Mouse (Mus musculus) natural killer cell, adult 2 months (primary cell): Measurements from ENCODE around the gene Adgra1.

Experiments used
- DNase-seq, 2 experiments: peaks; one replicate each; pipeline ENCODE4 v3.0.0; 2022; ENCODE audit warnings: low spot score in 2 of 2

Gene Adgra1

DNA sequence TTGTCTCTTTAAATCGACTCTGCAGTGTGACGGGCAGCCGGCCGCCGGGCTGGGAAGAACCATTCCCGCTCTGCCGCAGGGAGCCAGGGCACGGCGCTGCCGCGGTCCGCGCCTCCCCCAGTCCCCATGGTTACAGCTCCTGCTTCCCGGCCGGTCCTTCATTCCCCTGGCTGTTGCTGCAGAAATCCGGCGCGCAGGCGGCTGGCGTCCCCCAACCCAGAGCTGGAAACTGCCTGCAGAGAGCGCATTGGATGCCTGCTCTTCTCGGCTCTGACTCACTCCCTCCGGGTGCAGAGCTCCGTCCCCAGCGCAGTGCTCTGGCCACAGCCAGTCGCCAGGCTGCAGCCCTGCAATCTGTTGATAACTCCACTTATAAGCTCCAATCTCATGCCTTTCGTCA, at the start of gene Adgra1:
Gene Adgra1 (plus strand): TSS at position 139 of the 400 bp plus-strand sequence.
- no peak for DNase-seq

DNA sequence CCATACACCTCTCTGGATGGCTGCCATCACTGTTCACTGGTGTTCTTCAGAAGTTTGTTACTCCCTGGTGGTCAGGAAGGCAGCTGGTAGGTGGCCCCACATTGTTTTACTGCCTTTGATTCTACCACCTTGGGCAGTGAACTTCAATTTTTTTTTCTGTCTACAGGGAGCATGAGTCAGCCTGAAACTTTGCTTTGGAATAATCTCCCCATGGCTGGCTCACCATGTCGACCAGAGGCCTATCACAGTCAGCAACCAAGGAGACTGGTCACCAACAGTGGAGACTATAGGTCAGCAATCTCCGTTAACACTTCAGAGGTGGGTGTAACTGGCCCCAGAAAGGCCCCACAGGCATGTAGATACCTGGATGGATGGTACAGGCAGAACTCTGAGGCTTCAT, 46.6 kb upstream of the Adgra1 start:
- DNase-seq = no peak

DNA sequence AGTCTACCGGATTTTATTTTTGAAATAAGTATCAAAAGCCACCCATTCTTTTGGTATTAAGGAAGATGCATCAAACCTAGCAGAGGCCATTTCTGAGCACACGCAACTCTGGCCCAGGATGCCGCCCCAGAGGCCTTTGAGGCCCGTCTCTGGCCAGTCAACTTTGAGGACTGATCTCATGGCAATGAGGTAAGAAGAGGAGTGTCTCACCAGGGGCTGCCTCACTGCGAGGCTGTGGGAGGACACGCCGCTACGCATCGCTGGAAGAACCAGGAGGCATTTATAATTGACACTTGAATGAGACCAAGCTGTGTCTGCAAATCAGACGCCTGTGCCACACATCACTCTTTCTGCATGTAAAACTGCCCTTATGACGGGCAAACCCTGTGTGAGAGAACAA, 45.0 kb upstream of the Adgra1 start:
- DNase-seq = no peak

DNA sequence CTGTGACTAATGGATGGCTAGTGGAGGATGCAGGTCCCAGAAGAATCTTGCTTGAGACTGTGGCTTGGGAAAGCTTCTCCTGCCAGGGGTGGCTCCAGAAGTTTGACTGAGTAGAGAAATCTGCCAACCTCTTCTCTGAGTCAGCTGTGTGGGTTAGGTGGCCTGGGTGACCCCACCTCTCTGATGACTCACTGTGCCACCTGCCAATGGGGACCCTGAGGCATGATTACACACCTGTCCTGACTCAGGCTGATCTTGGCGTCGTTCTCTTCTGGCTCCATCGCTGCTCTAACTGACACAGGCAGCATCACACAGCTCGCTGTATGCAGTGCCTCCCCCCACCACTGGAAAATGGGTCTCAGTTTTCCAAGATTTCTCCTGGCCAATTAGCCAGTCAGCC, 44.3 kb upstream of the Adgra1 start:
- no peak for DNase-seq

DNA sequence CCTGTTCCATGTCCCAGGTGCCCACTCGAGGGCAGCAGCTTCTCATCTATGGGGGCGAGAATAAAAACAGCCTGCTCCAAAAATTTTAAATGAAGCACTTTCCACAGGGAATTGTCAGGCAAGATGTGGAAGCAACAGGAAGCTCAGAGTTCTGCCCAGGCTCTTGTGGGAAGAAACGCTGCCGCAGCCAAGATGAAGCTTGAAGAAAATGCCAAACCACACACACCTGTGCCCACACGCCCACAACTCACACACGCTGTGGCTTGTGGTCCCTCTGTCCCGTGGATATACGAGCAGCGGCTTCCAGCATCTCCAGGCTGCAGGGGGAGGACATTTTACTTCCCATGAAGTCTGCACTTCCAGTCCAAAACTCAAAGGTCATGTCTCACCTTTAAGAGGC, 42.4 kb upstream of the Adgra1 start:
- no peak for DNase-seq

DNA sequence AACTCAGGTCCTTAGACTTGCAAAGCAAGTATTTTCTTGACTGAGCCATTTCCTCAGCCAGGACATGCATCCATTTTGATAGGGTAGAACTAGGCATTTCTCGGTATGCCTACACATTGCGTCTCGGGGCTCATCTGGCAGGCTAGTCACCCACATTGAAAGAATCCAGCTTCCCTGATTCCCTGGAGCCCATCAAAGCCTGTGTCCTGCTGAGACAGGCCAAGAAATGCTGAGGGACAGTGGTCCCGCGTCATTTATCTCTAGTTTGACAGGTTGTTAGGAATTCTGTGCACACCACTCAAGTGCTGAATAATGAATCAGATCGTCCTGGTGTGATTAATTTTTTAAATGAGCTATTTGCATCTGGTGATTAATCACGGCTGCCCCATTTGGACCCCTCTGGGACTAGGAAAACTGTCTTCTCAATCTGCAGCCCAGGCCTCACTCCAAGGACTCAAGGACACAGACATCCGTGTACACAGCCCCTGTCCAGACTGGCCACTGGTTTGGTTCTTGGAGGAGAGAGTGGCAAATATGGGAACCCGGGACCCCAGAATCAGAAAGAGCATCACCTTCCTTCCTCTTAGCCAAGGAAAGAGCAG, 38.9 kb upstream of the Adgra1 start:
- no peak for DNase-seq

DNA sequence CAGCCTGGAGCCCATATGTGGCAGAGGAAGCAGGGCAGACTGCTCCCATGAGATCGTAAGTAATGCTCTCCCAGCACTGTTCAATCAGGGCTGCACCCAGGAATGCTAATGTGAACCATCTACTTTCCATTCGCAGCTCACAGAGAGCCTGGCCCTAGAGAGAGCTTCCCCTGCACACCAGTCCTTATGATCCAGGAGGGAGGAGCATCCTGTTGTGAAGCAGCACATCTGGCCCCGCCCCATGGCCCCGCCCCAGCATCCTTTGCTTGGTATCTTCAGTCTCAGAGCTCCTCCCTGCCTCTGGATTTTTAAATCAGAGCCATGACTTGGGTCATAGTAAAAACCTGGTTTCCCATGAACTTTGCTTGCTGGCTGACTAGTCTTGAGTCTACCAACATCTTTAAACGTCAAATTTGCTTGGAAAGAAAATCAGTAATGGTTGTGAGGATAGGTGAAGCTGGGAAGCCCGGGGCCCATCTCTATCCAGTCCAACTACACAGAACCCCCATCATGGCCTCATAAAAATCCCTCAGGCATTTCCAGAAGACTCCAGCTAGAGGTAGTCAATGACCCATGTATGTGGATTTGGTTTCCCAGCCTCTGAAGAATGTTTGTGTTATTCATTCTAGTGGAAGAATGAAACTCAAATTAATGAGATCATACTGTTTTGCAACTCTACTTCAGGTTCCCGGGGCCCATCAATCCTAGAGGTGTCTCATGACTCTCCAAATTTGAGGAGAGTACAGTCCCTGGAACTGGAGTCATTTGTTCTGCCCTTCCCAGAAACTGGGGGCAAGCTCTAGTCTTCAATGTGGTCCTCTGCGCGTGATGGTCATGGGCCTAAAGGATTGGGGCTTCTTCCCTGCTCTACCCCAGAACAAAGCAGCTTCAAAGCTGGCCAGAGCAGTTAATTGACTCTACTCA, 36.5 kb upstream of the Adgra1 start:
- DNase-seq = no peak

DNA sequence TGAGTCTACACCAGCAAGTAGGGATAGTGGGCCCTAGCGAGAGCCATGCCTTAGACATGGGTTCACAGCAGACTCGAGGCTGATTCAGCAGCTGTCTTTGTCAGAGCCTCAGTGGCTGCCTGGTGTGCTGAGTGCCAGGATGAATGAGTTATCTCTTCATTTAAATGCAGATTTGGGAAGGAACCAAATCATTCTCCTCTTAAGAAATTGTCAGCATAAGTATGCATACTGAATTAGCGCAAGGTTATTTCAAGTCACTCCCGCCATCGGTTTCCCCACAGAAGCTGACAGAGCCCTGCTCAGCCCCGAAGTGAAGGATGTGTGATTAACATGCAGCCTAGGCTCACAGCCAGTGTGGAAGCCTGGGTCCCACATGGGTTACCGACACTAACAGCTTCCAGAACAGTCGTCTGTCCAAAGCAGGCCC, 27.8 kb upstream of the Adgra1 start:
- no peak for DNase-seq

DNA sequence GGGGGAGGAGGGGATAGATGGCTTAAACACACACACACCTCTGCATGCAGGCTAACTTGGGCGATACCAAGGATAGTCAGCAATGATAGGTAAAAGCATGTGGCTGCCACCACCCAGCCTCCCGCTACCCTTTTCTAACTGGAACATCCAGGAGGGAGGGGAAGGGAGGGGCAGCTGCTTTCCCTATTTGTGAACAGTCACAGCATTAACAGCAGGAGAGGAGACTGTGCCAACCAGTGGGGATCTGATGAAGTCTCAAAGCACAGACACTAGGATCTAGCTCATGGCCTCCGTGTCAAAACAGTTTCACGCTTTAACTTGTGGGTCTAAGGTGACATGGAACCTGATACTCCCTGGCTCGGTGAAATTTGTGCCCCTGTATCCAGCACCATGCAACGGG, 23.9 kb upstream of the Adgra1 start:
- no peak for DNase-seq

DNA sequence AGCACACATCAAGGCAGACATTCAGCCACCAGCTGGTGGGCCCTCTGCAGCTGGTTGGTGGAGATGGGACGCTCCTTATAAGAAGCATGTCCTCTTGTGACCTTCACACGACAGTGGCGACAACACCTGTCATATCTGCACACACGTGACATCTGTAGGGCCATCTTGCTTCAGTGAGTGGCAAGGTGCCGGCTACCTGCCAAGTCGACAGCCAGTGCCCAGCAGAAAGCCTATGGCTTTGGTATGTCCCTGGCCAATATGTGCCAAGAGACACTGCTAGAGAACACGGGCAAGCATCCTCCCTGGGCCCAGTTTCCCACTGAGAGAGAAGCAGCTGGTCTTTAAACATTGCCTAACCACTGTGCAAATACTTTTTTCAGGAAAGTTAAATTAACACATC, 22.3 kb upstream of the Adgra1 start:
- no peak for DNase-seq

DNA sequence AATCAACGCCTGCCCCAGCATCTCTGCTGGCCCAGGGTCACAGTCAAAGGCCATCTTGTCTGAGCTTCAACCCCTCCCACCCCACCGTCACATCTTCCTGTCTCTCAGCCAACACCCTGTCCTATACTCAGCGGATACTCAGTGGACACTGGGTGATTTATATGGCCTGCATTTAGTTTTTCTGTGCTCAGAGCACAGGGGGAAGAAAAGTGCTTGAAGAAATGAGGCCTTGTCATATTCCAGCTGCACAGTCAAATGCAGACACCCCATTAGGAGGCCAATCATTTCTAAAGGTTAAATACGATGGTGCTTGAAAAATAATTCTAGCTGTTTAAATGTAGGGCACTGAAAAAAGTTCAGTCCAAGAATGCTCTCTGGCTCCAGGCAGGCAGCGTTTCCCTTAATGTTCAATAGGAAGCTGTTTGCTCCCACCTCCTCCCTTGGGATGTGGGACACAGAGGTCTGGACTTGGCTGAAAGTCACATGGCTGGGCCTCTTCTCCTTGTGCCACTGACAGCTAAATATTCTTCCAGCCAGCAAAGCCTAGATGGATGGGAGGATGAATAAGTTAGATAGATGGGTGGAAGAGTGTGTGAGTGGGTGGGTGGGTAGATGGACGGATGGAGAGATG, 20.3 kb upstream of the Adgra1 start:
- no peak for DNase-seq

DNA sequence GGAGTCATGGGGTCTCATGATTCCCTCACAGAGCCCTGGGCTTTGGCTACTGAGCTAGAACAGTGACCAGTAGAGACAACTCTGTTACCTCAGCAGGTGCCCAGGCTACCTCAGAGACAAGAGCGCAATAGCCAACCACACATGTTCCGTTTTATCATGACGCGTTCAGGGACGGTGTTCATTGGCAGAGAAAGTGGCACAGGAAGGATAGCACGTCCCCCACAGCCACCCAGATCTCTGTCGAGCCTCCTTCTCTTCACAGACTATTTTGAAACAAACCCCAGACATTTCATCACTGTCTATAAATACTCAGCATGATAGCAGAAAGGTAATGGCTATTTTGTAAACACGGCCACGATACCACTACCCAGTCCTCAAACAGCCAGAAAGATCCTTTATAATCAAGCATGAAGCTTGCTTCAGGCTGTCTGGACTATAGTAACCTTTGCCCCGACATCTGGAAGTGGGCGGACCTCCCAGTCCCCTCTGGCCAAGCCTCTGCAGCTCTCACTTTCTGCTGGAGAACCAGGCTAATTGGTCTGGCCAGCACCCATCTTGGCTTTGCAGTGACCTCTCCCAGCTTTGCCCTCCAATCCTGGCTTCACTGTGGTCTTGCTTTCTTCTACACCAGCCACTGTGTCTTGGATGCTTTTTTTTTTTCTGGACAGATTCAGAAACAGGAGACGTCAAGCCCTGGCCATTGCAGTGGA, 11.5 kb upstream of the Adgra1 start:
- DNase-seq = no peak

DNA sequence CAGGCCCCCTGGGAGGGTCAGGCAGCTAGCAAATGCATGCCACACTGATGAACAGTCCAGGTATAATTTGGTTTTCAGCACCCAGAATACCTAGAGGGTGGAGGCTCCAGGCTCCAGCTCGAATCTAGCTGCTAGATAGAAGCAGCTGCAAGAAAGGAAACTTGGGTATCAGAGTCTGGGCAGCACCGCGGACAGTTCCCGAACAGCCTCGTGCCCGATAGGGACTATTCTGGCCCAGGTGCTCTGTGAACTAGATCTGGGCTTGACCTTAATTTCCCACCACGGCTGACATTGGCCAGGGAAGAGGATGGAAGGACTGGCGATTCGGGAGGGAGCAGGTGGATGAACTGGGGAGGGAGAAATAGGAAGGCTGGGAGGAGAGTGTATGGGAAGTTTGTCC, 6.3 kb upstream of the Adgra1 start:
- no peak for DNase-seq

DNA sequence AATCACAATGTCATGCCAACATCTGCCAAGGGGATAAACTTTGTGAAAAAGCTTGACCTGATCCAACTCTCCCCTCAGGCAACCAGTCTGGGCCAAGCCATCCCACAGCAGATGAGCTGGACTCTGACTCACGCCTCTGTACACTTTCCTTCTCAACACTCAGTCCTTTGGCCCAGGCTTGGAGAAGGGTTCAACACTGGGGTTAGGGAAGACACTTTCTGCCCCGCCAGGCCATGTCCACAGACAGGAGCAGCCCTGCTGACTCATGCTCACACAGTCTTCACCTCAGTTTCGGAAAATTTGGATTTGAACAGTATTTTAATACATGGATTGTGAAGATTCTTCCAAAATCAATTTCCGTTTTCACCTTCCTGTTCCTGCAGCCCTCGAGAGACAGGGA, 442 bp upstream of the Adgra1 start:
- DNase-seq = no peak

DNA sequence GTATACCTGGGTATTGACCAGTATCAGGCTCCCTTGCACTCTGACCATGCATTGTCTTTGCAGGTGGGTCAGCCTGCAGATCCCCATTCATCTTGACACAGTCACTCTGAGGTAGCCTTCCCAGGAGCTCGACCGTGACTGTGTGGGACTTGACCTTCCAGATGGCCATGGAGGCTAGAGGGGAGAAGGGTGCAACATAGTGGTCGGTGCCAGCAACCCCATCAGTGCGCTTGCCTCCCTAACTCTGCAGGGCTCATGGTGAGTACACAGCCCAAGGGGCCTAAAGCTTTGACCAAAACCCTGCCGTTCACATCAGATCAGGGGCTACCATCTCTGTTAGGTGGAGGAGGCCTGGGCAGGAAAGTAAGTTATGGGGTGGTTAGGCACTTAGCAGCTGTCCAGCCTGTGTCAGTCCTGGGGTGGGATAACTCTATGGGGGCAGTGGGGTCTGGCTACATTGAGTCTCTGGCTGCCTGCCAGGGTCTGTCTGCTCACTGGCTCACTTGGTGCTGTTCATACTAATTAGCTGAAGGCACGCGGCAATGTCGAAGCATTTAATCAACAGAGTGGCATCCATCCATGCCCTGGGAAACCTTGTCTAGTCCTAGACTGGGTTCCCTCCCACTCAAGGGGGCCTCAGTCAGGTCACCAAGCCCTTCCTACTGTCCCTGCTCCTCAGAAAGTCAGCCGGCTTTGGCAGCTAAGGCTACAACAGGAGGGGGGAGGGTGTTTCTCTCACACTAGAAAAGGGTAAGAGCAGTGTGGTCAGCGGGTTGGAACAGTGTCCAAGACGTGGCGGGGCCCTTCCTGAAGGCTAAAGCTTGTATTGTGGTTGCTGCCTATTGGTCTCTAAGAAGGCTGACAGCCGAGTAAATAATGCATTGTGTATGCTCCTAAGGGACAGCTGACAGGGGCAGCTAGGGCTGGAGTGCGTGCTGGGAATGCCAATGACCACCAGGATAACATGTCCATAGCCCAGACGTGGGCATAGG, 1.5 kb downstream of the Adgra1 start:
- DNase-seq = no peak

DNA sequence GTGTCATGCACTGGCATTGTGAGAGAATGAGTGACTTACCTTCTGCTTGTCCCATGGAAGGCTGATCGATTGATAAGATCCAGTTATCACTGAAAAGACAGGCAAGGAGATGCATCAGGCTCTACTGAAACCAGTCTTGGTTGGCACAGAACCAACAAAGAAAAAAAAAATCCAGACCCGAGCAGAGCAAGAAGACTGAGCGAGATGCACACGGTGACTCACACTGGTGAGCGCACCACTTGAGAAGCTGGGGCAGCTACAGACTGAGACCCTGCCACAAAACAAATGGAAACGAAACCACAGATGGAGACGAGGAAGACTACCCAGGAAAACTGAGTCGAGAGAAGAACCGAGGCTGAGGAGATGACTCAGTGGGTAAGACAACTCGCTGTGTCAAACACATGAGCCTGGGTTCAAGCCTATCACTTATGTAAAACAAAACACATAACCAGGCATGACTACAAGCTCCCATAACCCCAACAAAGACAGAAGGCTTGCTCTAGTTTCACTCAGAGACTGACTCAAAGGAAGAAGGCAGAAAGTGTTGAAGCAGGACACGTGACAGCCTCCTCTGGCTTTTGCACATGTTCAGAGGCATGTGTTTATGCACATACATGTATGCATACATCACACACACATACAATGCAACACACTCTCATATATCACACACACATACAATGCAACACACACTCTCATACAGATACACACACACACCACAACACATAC, 6.6 kb downstream of the Adgra1 start:
- no peak for DNase-seq

DNA sequence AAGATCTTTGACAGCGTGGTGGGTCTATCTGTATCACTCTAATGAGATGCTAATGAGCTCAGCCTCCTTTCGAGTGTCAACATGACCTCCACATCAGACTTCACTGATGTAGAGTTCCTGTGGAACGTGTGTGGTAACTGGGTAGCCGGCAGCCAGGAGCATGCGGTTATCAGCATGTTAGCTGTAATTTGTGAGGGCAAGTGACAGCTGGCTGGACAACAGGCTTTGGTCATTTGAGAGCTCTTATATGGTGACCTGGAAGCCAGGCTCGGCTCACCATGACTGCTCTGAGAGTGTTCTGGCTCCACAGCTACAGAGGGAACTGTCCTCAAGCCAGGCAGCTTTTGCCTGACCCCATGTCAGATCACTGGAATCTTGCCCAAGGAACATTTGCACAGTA, 8.4 kb downstream of the Adgra1 start:
- no peak for DNase-seq

DNA sequence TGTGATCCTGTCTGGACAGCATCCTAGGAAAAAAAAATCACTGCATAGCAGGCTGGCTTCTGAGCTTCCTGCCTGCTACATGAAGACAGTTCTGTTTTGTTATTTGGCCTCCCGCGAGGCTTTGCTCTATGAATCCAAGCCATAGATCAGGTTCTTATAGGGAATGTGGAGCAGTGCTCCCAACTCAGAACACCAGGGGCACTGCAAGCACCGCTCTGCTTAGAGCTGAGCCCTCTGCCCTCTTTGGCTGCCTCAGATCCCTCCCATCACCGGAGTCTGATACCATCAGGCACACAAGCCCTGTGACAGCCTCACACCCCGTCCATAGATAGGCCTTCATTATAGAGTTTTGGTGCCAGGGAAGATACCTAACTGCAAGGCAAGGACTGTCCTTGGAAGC, 9.2 kb downstream of the Adgra1 start:
- DNase-seq = no peak

DNA sequence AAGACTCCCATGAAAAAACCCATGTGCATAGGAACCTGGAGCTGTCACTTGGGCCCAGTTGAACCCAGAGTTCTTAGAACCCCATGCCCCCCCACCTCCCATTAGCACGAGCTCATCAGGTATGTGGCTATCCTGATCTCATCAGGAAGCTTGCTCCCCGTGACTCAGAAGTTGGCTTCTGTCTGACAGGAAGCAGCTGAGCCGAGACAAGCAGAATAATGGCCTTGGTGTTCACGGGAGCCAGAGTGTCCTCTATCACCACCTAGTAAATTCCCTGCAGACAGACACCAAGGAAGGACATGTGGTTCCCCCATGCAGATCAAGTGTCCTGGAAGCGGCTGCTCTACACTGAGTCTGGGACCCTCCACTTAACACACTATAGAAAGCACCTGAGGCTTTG, 9.8 kb downstream of the Adgra1 start:
- DNase-seq = no peak

DNA sequence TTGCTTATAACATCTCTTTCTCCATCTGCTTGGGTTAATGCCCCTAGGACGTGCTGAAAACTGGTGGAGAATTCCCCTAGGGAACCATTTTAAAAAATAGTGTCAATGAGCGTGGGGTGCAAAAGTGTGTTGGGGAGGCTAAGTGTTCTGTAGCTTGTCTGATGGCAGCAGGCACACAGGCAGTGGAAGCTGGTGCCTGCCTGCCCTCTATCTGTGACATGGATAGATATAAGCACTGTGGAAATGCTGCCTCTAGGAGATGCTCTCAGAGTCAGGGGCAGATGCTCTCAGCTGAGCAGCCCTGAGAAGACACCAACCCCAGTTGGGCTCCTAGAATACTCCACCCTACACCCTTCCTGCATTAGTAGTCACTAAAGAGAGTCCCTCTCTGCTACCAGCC, 11.1 kb downstream of the Adgra1 start:
- no peak for DNase-seq
